Mouse (Mus musculus): ENCODE data around the gene Zdhhc5.
A peak's percentile ranks its signal among the peaks of the same experiment; 100 is the strongest.
"Not testable (repeated sequence)": the region's sequence is repeated elsewhere in the genome, so short reads cannot be mapped to it uniquely, and the experiment has no call there.

Gene Zdhhc5

DNA sequence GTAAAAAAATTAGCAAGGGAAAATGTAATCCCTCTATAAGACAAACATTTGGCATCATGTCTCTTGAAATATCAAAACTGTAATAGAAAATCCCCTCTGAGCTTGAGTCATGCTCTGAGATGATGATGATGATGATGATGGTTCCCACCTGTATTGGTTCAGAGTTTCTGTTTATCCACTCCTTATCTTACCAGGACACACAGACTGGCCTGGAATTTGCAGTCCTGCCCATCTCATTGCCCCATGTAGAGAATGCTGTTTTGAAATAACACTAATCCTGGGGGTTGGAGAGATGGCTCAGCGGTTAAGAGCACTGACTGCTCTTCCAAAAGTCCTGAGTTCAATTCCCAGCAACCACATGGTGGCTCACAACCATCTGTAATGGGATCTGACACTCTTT is 17.4 kb upstream of the Zdhhc5 start:
- Histone ChIP-seq H3K27me3 (ENCODE audit: insufficient read depth, low read length) (peaks cover 57% of the 10 kb centered on the region), H3K36me3 (ENCODE audit: insufficient read depth, low read length) (no peaks in the 10 kb centered on the region), H3K4me3 (replicated peaks; ENCODE audit: low read length) (no peak overlapping the region), H3K4me1 (replicated peaks; ENCODE audit: low read depth, low read length) (peaks cover 49% of the 10 kb centered on the region), H3K9me3 (ENCODE audit: low read length) (no peaks in the 10 kb centered on the region)
- TF ChIP-seq NANOG (IDR thresholded peaks at IDR 0.05; ENCODE audit: borderline replicate concordance, low read length) (no peak), POU5F1 (IDR thresholded peaks at IDR 0.05; ENCODE audit: borderline replicate concordance, low read length) (no peak), CTCF (conservative IDR thresholded peaks at IDR 0.05; ENCODE audit: low read length) (no peak)

DNA sequence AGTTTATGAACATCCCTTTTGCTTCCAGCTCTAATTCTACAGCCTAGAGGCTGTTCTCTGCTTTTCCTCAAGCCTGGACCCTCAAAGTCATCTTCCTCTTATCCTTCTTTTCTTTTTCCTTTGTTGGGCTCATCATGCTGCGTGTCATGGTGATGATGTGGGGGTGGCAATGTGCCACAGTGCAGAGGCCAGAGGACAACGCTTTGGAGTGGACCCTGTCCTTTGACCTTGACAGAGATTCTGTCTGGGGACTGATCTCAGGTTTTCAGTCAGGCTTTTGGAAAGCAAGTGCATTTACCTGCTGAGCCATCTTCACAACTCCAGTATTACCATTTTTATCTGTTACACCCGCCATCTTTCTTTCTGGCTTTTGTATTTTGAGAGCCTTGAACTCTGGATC is 16.2 kb upstream of the Zdhhc5 start:
- peaks cover 55% of the 10 kb centered on the region for H3K27me3 ChIP-seq (ENCODE audit: insufficient read depth, low read length)
- no peaks in the 10 kb centered on the region for H3K9me3 ChIP-seq (ENCODE audit: low read length)
- H3K4me3 ChIP-seq (replicated peaks; ENCODE audit: low read length): no peak overlapping the region
- no peak for TF ChIP-seq POU5F1 (IDR thresholded peaks at IDR 0.05; ENCODE audit: borderline replicate concordance, low read length)
- no peak for TF ChIP-seq NANOG (IDR thresholded peaks at IDR 0.05; ENCODE audit: borderline replicate concordance, low read length)
- no peak for TF ChIP-seq CTCF (conservative IDR thresholded peaks at IDR 0.05; ENCODE audit: low read length)
- H3K4me1 ChIP-seq (replicated peaks; ENCODE audit: low read depth, low read length): peaks cover 42% of the 10 kb centered on the region
- H3K36me3 ChIP-seq (ENCODE audit: insufficient read depth, low read length): no peaks in the 10 kb centered on the region

- peaks cover 30% of the 10 kb centered on the region for H3K36me3 ChIP-seq (ENCODE audit: insufficient read depth, low read length)
- not testable (repeated sequence) for H3K9me3 ChIP-seq (ENCODE audit: low read length)
- H3K4me3 ChIP-seq (replicated peaks; ENCODE audit: low read length): peak overlapping the region; percentile 90; the same call in 1 of the 2 replicates
- peaks cover 40% of the 10 kb centered on the region for H3K4me1 ChIP-seq (replicated peaks; ENCODE audit: low read depth, low read length)
- peaks cover 24% of the 10 kb centered on the region for H3K27me3 ChIP-seq (ENCODE audit: insufficient read depth, low read length)
Observed at GRCm38 (mm10) chr2:84728191-84728590, 13.2 kb upstream of the Zdhhc5 start.

- TF ChIP-seq POU5F1 (IDR thresholded peaks at IDR 0.05; ENCODE audit: borderline replicate concordance, low read length): no peak
- TF ChIP-seq NANOG (IDR thresholded peaks at IDR 0.05; ENCODE audit: borderline replicate concordance, low read length): no peak
- TF ChIP-seq CTCF (conservative IDR thresholded peaks at IDR 0.05; ENCODE audit: low read length): no peak
- Histone ChIP-seq H3K4me3 (replicated peaks; ENCODE audit: low read length) (peak within 1 kb of the TSS; percentile 90), H3K9me3 (ENCODE audit: low read length) (no peaks in the 10 kb centered on the region), H3K4me1 (replicated peaks; ENCODE audit: low read depth, low read length) (peaks cover 40% of the 10 kb centered on the region), H3K27me3 (ENCODE audit: insufficient read depth, low read length) (peaks cover 18% of the 10 kb centered on the region), H3K36me3 (ENCODE audit: insufficient read depth, low read length) (peaks cover 36% of the 10 kb centered on the region)
Observed at GRCm38 (mm10) chr2:84727172-84727858, 12.3 kb upstream of the Zdhhc5 start, which contains the start of gene Clp1. Gene Clp1, minus strand, starts transcription at chr2:84727350.

- no peaks in the 10 kb centered on the region for H3K9me3 ChIP-seq (ENCODE audit: low read length)
- H3K36me3 ChIP-seq (ENCODE audit: insufficient read depth, low read length): peaks cover 42% of the 10 kb centered on the region
- peaks cover 17% of the 10 kb centered on the region for H3K27me3 ChIP-seq (ENCODE audit: insufficient read depth, low read length)
- no peak for TF ChIP-seq NANOG (IDR thresholded peaks at IDR 0.05; ENCODE audit: borderline replicate concordance, low read length)
- peak overlapping the region; percentile 90 for H3K4me3 ChIP-seq (replicated peaks; ENCODE audit: low read length)
- H3K4me1 ChIP-seq (replicated peaks; ENCODE audit: low read depth, low read length): peaks cover 40% of the 10 kb centered on the region
Observed at GRCm38 (mm10) chr2:84726716-84727115, 11.7 kb upstream of the Zdhhc5 start.

GRCm38 (mm10) chr2:84725770-84726169 is 10.8 kb upstream of the Zdhhc5 start:
- TF ChIP-seq NANOG (IDR thresholded peaks at IDR 0.05; ENCODE audit: borderline replicate concordance, low read length) (no peak), POU5F1 (IDR thresholded peaks at IDR 0.05; ENCODE audit: borderline replicate concordance, low read length) (no peak), CTCF (conservative IDR thresholded peaks at IDR 0.05; ENCODE audit: low read length) (no peak)
- H3K9me3 ChIP-seq (ENCODE audit: low read length): no peaks in the 10 kb centered on the region
- peaks cover 47% of the 10 kb centered on the region for H3K36me3 ChIP-seq (ENCODE audit: insufficient read depth, low read length)
- H3K4me1 ChIP-seq (replicated peaks; ENCODE audit: low read depth, low read length): peaks cover 40% of the 10 kb centered on the region
- peaks cover 8% of the 10 kb centered on the region for H3K27me3 ChIP-seq (ENCODE audit: insufficient read depth, low read length)
- peak overlapping the region; percentile 90 for H3K4me3 ChIP-seq (replicated peaks; ENCODE audit: low read length)

- no peak for TF ChIP-seq POU5F1 (IDR thresholded peaks at IDR 0.05; ENCODE audit: borderline replicate concordance, low read length)
- Histone ChIP-seq H3K4me1 (replicated peaks; ENCODE audit: low read depth, low read length) (peaks cover 40% of the 10 kb centered on the region), H3K9me3 (ENCODE audit: low read length) (no peaks in the 10 kb centered on the region), H3K36me3 (ENCODE audit: insufficient read depth, low read length) (peaks cover 47% of the 10 kb centered on the region), H3K27me3 (ENCODE audit: insufficient read depth, low read length) (no peaks in the 10 kb centered on the region), H3K4me3 (replicated peaks; ENCODE audit: low read length) (no peak overlapping the region)
Observed at GRCm38 (mm10) chr2:84723856-84724255, 8.9 kb upstream of the Zdhhc5 start.

- TF ChIP-seq CTCF (conservative IDR thresholded peaks at IDR 0.05; ENCODE audit: low read length): no peak
- no peak for TF ChIP-seq NANOG (IDR thresholded peaks at IDR 0.05; ENCODE audit: borderline replicate concordance, low read length)
- TF ChIP-seq POU5F1 (IDR thresholded peaks at IDR 0.05; ENCODE audit: borderline replicate concordance, low read length): no peak
- Histone ChIP-seq H3K4me1 (replicated peaks; ENCODE audit: low read depth, low read length) (peaks cover 39% of the 10 kb centered on the region), H3K27me3 (ENCODE audit: insufficient read depth, low read length) (no peaks in the 10 kb centered on the region), H3K9me3 (ENCODE audit: low read length) (no peaks in the 10 kb centered on the region), H3K36me3 (ENCODE audit: insufficient read depth, low read length) (peaks cover 47% of the 10 kb centered on the region), H3K4me3 (replicated peaks; ENCODE audit: low read length) (no peak overlapping the region)
Observed at GRCm38 (mm10) chr2:84721182-84721581, 6.2 kb upstream of the Zdhhc5 start.

DNA sequence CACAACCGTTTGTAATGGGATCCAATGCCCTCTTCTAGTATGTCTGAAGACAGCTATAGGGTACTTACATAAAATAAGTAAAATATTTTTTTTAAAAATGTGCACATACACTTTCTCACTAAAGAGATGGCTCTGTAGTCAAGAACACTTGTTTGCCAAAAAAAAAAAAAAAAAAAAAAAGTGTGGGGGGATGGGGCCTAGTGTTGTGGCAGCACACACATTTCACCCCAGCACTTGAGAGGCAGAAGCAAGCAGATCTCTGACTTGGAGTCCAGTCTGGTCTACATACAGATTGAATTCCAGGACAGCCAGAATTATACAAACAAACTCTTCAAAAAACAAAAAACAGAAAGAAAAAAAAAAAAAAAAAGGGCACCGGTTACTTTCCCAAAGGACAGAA is 5.7 kb upstream of the Zdhhc5 start:
- no peak overlapping the region for H3K4me3 ChIP-seq (replicated peaks; ENCODE audit: low read length)
- no peaks in the 10 kb centered on the region for H3K9me3 ChIP-seq (ENCODE audit: low read length)
- H3K36me3 ChIP-seq (ENCODE audit: insufficient read depth, low read length): peaks cover 43% of the 10 kb centered on the region
- no peak for TF ChIP-seq CTCF (conservative IDR thresholded peaks at IDR 0.05; ENCODE audit: low read length)
- TF ChIP-seq NANOG (IDR thresholded peaks at IDR 0.05; ENCODE audit: borderline replicate concordance, low read length): no peak
- no peak for TF ChIP-seq POU5F1 (IDR thresholded peaks at IDR 0.05; ENCODE audit: borderline replicate concordance, low read length)
- H3K27me3 ChIP-seq (ENCODE audit: insufficient read depth, low read length): no peaks in the 10 kb centered on the region
- peaks cover 35% of the 10 kb centered on the region for H3K4me1 ChIP-seq (replicated peaks; ENCODE audit: low read depth, low read length)
